Mouse (Mus musculus) frontal cortex, postnatal 14 days (tissue): ENCODE results near the gene Spsb4.
A peak's percentile ranks its signal among the peaks of the same experiment; 100 is the strongest.

Experiments
- DNase-seq, 2 experiments: peaks; one replicate each; pipeline ENCODE4 v3.0.0; 2022; ENCODE audit warnings: low spot score in 2 of 2

Gene Spsb4

GRCm38 (mm10) chr9:97015751-97016150 lies 2.9 kb downstream of the Spsb4 start:
- no peak for DNase-seq

GRCm38 (mm10) chr9:97013698-97014097 lies 4.9 kb downstream of the Spsb4 start:
- DNase-seq: no peak

GRCm38 (mm10) chr9:97013153-97013552 lies 5.5 kb downstream of the Spsb4 start:
- DNase-seq: peak; percentile 52 to 56

- no peak for DNase-seq
Measured at GRCm38 (mm10) chr9:97011454-97012195, 7.0 kb downstream of the Spsb4 start.

GRCm38 (mm10) chr9:97010447-97010846 lies 8.2 kb downstream of the Spsb4 start:
- DNase-seq: no peak

- no peak for DNase-seq
Measured at GRCm38 (mm10) chr9:97004726-97005125, 13.9 kb downstream of the Spsb4 start.

GRCm38 (mm10) chr9:97003173-97003572 lies 15.5 kb downstream of the Spsb4 start:
- no peak for DNase-seq

- DNase-seq: no peak
Measured at GRCm38 (mm10) chr9:97002654-97003053, 16.0 kb downstream of the Spsb4 start.

GRCm38 (mm10) chr9:97002025-97002424 lies 16.6 kb downstream of the Spsb4 start:
- no peak for DNase-seq

- no peak for DNase-seq
Measured at GRCm38 (mm10) chr9:97001458-97001857, 17.2 kb downstream of the Spsb4 start.

GRCm38 (mm10) chr9:96995717-96996116 lies 22.9 kb downstream of the Spsb4 start:
- DNase-seq: no peak

- no peak for DNase-seq
Measured at GRCm38 (mm10) chr9:96994733-96995132, 23.9 kb downstream of the Spsb4 start.

- no peak for DNase-seq
Measured at GRCm38 (mm10) chr9:96991118-96991517, 27.5 kb downstream of the Spsb4 start.

GRCm38 (mm10) chr9:96989389-96989990 lies 29.2 kb downstream of the Spsb4 start:
- DNase-seq: no peak

- DNase-seq: no peak
Measured at GRCm38 (mm10) chr9:96986797-96987473, 31.7 kb downstream of the Spsb4 start.

- DNase-seq: no peak
Measured at GRCm38 (mm10) chr9:96984034-96984433, 34.6 kb downstream of the Spsb4 start.

GRCm38 (mm10) chr9:96982940-96983339 lies 35.7 kb downstream of the Spsb4 start:
- no peak for DNase-seq

- no peak for DNase-seq
Measured at GRCm38 (mm10) chr9:96982351-96982750, 36.3 kb downstream of the Spsb4 start.

GRCm38 (mm10) chr9:96981836-96982235 lies 36.8 kb downstream of the Spsb4 start:
- DNase-seq: no peak

GRCm38 (mm10) chr9:96981121-96981520 lies 37.5 kb downstream of the Spsb4 start:
- DNase-seq: no peak

GRCm38 (mm10) chr9:96980037-96980997 lies 38.3 kb downstream of the Spsb4 start:
- no peak for DNase-seq
